Mouse (Mus musculus): ENCODE measurements around the gene Grhl1. TPM values are rescaled to one million over a fixed set of nuclear protein-coding genes. Genes with fewer than 3 reads are reported as not detected.

Gene Grhl1
- polyA plus RNA-seq, 1 experiment = not detected

DNA sequence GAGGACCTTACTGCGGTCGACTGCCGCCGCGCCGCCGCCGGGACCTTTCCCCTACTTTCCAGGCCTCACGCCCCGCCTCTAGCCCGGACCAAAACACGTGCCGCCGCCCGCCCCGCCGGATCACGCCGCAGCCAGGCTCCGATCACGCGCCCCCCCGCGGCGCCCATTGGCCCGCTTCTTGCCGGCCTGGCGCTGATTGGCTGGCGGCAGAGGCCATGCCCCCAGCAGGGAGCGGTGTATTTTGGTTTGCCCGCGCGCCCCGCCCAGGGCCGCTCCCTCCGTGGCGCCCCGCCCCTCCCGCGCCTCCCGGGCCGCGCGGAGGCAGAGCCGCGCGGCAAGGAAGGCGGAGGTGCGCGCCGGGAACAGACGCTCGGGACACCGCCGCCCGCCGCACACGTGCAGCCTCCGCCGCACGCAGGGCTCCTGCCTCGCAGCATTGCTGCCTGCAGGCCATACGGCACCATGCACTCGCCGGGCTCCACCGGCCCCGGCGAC, 79.0 kb downstream of the Grhl1 start, which contains the start of gene Klf11:
Gene Klf11 (plus strand): TSS at position 212 of the 495 bp plus-strand sequence.
- H3K4me1 ChIP-seq (ENCODE audit: control insufficient read depth, insufficient read depth, low read length) = peaks cover 5% of the 10 kb centered on the region; the same call in 1 of the 2 replicates
- WGBS = under 1% methylated on average over 67 of the region's 68 CpGs

DNA sequence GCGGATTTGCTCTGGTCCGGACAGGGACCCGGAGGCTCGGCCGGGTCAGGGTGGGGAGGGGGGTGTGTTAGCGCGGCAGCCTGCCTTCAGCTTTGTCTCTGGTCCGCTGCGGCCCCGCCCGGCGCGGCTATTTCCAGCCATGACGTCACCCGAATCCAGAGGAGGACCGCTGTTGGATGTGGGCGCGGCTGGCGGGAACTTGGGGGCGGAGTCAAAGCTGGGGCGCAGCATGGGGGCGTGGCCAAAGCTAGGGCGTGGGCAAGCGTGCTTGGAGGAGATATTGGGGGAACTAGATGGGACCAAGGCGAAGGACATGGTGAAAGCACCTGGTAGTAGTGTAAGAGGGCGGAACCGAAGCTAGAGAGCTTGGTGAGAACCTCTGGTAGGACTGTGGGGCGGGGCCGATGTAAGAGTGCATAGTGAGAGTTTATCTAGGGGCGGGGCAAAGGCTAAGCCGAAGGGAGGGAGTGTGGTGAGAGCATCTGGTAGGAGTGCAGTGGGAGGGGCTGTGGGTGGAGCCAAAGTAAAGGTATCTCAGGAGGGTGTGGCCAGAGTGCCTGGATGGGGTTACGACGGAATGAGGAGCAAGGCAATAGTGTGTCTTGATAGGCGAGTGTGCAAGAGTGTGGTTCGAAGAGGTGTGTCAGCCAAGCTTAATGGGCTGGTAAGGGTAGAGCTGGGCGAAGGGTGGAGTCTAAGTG, 79.7 kb downstream of the Grhl1 start:
- 1% methylated on average over 36 of the region's 36 CpGs for WGBS
- peak overlapping the region; percentile 95 for H3K27ac ChIP-seq (ENCODE audit: control insufficient read depth, insufficient read depth, low read depth, low read length, poor library complexity)
- no peak for TF ChIP-seq CTCF (IDR thresholded peaks at IDR 0.05; ENCODE audit: control insufficient read depth, insufficient read depth, low read length)
- no peak; the same call in 1 of the 2 replicates for TF ChIP-seq POLR2A (IDR thresholded peaks at IDR 0.05; ENCODE audit: borderline replicate concordance, control insufficient read depth, low read depth, low read length)
- H3K4me1 ChIP-seq (ENCODE audit: control insufficient read depth, insufficient read depth, low read length) = peaks cover 5% of the 10 kb centered on the region; the same call in 1 of the 2 replicates
- H3K4me3 ChIP-seq (replicated peaks; ENCODE audit: control insufficient read depth, low read depth, low read length) = peak overlapping the region; percentile 74

More for the DNA sequence above, 79.0 kb downstream of the Grhl1 start, which contains the start of gene Klf11:
- peak within 1 kb of the TSS; percentile 95 for H3K27ac ChIP-seq (ENCODE audit: control insufficient read depth, insufficient read depth, low read depth, low read length, poor library complexity)
- H3K4me3 ChIP-seq (replicated peaks; ENCODE audit: control insufficient read depth, low read depth, low read length) = peak within 1 kb of the TSS; percentile 74
- no peak for TF ChIP-seq CTCF (IDR thresholded peaks at IDR 0.05; ENCODE audit: control insufficient read depth, insufficient read depth, low read length)
- peak; percentile 48; the same call in 1 of the 2 replicates for TF ChIP-seq POLR2A (IDR thresholded peaks at IDR 0.05; ENCODE audit: borderline replicate concordance, control insufficient read depth, low read depth, low read length)

DNA sequence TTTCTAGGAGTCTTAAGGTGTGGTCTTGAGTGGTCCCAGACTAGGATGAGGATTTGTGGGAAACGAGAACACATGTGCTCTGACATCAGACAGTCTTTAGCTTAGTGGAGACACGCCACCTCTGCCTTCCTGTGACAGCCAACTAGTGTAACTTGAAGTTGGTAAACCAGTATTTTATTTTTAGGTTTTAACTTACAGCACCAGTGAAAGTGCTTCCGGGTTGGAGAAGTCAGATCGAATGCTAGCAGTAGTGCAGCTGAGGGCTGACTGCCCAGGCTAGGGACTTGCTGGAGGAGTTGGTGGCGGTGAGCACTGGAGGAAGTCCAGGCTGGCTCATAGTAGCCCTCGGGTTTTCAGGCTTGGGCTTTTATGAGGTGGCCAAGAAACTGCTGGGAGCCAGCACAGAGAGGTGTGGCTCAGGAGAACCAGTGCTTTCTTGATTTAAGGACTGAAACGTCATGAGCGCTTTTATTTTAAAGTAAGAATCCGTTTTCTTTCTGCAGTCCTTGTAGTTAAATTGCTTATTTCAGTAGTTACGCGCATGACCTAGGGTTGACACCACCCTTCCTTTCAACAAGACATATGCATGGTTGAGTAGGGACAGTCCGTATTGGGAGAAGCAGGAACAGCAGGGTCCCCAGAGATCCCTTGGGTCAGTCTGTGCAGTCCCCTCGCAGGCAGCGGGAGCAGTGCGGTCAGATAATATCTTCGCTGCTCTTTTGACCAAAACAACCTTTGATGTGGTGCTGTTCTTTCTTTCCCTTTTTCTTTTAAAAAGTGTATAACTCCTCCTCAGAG, 82.2 kb downstream of the Grhl1 start:
- WGBS = 81% methylated on average over 16 of the region's 16 CpGs
- TF ChIP-seq CTCF (IDR thresholded peaks at IDR 0.05; ENCODE audit: control insufficient read depth, insufficient read depth, low read length) (no peak), POLR2A (IDR thresholded peaks at IDR 0.05; ENCODE audit: borderline replicate concordance, control insufficient read depth, low read depth, low read length) (no peak)

DNA sequence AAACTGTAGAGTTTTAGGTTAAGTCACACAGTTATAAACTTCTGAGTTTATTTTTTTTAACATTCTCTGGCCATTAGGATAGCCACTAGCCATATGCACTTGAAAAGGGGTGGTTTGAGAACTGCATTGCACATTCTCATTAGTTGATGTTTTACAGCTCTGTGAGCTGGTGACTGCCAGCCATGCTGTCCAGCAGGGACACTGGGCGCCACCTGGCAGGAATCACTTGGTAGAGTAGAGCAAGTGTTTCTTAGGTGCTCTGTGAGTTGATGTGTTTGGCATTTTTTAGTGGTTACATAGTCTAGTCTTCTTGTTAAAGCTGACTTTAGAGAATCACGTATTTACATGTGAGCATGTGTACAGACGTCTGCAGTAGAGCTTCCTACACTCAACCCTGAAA, 84.4 kb downstream of the Grhl1 start:
- H3K27ac ChIP-seq (ENCODE audit: control insufficient read depth, insufficient read depth, low read depth, low read length, poor library complexity) = no peak overlapping the region
- WGBS = 79% methylated on average over 3 of the region's 3 CpGs
- H3K4me1 ChIP-seq (ENCODE audit: control insufficient read depth, insufficient read depth, low read length) = peaks cover 5% of the 10 kb centered on the region; the same call in 1 of the 2 replicates
- no peak overlapping the region for H3K4me3 ChIP-seq (replicated peaks; ENCODE audit: control insufficient read depth, low read depth, low read length)
- TF ChIP-seq POLR2A (IDR thresholded peaks at IDR 0.05; ENCODE audit: borderline replicate concordance, control insufficient read depth, low read depth, low read length) (no peak), CTCF (IDR thresholded peaks at IDR 0.05; ENCODE audit: control insufficient read depth, insufficient read depth, low read length) (no peak)

More for the DNA sequence above, 82.2 kb downstream of the Grhl1 start:
- Histone ChIP-seq H3K4me3 (replicated peaks; ENCODE audit: control insufficient read depth, low read depth, low read length) (no peak overlapping the region), H3K27ac (ENCODE audit: control insufficient read depth, insufficient read depth, low read depth, low read length, poor library complexity) (0 out of 2 replicates have a peak overlapping the region, but pooled peaks have one; percentile 5), H3K4me1 (ENCODE audit: control insufficient read depth, insufficient read depth, low read length) (peaks cover 5% of the 10 kb centered on the region; the same call in 1 of the 2 replicates)

GRCm38 (mm10) chr12:24658998-24659397, 86.9 kb downstream of the Grhl1 start:
- Histone ChIP-seq H3K4me3 (replicated peaks; ENCODE audit: control insufficient read depth, low read depth, low read length) (no peak overlapping the region), H3K27ac (ENCODE audit: control insufficient read depth, insufficient read depth, low read depth, low read length, poor library complexity) (no peak overlapping the region), H3K4me1 (ENCODE audit: control insufficient read depth, insufficient read depth, low read length) (peaks cover 5% of the 10 kb centered on the region; the same call in 1 of the 2 replicates)
- 73% methylated on average over 4 of the region's 4 CpGs for WGBS
- TF ChIP-seq POLR2A (IDR thresholded peaks at IDR 0.05; ENCODE audit: borderline replicate concordance, control insufficient read depth, low read depth, low read length) (no peak), CTCF (IDR thresholded peaks at IDR 0.05; ENCODE audit: control insufficient read depth, insufficient read depth, low read length) (no peak)

GRCm38 (mm10) chr12:24659923-24660322, 87.8 kb downstream of the Grhl1 start:
- TF ChIP-seq CTCF (IDR thresholded peaks at IDR 0.05; ENCODE audit: control insufficient read depth, insufficient read depth, low read length) (0 out of 2 replicates have a peak, but pooled peaks have one; percentile 1), POLR2A (IDR thresholded peaks at IDR 0.05; ENCODE audit: borderline replicate concordance, control insufficient read depth, low read depth, low read length) (no peak)
- no peak overlapping the region for H3K27ac ChIP-seq (ENCODE audit: control insufficient read depth, insufficient read depth, low read depth, low read length, poor library complexity)
- H3K4me3 ChIP-seq (replicated peaks; ENCODE audit: control insufficient read depth, low read depth, low read length) = no peak overlapping the region
- 94% methylated on average over 9 of the region's 9 CpGs for WGBS
- H3K4me1 ChIP-seq (ENCODE audit: control insufficient read depth, insufficient read depth, low read length) = peaks cover 5% of the 10 kb centered on the region; the same call in 1 of the 2 replicates

DNA sequence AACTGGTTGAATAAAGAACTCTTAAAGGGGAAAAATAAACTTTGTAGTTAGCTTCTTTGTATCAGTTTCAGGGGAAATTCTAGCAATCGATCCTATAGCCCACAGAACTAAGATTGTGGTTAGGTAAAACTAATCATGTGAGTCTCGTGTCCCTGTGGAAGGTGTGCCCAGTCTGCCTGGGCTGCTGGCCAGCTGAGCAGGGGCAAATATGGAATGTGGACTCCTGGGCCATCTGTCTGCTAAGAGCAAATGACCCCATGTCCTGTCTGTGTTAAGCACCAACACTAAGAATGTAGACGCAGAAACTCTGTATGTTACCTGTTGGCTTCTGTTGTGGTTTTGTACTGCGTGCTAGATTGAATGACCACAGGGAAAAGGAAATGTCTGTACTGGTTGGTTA, 89.0 kb downstream of the Grhl1 start:
- H3K27ac ChIP-seq (ENCODE audit: control insufficient read depth, insufficient read depth, low read depth, low read length, poor library complexity) = no peak overlapping the region
- TF ChIP-seq POLR2A (IDR thresholded peaks at IDR 0.05; ENCODE audit: borderline replicate concordance, control insufficient read depth, low read depth, low read length) = no peak
- no peak for TF ChIP-seq CTCF (IDR thresholded peaks at IDR 0.05; ENCODE audit: control insufficient read depth, insufficient read depth, low read length)
- 20% methylated on average over 4 of the region's 4 CpGs for WGBS

More for the DNA sequence above, 89.0 kb downstream of the Grhl1 start:
- H3K4me3 ChIP-seq (replicated peaks; ENCODE audit: control insufficient read depth, low read depth, low read length) = no peak overlapping the region
- peaks cover 2% of the 10 kb centered on the region; the same call in 1 of the 2 replicates for H3K4me1 ChIP-seq (ENCODE audit: control insufficient read depth, insufficient read depth, low read length)
